8 mouse cellular contexts compared by ENCODE assay signal in genomic region chr5:66112059-66112458, GRCm38 (mm10).
A peak's percentile ranks its signal among the peaks of the same experiment; 100 is the strongest.
DNase-seq lines count a peak whose midpoint lies in the region; ATAC-seq and TF ChIP-seq lines count a peak whose summit lies in the region.

No protein-coding gene starts in this region.

- TF ChIP-seq CTCF in kidney, postnatal 0 days (IDR thresholded peaks at IDR 0.05; ENCODE audit: low read depth), result no peak

- H3K9ac ChIP-seq in liver, embryonic 11.5 days (ENCODE audit: low read depth, low read length), result no peak overlapping the region
- no peak overlapping the region for H3K9ac ChIP-seq in kidney, postnatal 0 days (ENCODE audit: low read depth, low read length)

- H3K79me2 ChIP-seq in macrophage (ENCODE audit: inconsistent target), result peaks cover 93% of the 10 kb centered on the region

- no peaks in the 10 kb centered on the region for H3K36me3 ChIP-seq in liver, embryonic 11.5 days (ENCODE audit: control insufficient read depth, insufficient read depth, low read length)
- no peaks in the 10 kb centered on the region for H3K36me3 ChIP-seq in kidney, postnatal 0 days (ENCODE audit: insufficient read depth, low read length)
- peaks cover 7% of the 10 kb centered on the region; the same call in 1 of the 2 replicates for H3K36me3 ChIP-seq in macrophage (ENCODE audit: inconsistent target)

- no peak overlapping the region for H3K4me3 ChIP-seq in liver, embryonic 11.5 days (ENCODE audit: low read depth, low read length)
- H3K4me3 ChIP-seq in kidney, postnatal 0 days (replicated peaks; ENCODE audit: low read depth, low read length), result no peak overlapping the region
- H3K4me3 ChIP-seq in macrophage (ENCODE audit: inconsistent target), result no peak overlapping the region

- H3K27me3 ChIP-seq in liver, embryonic 11.5 days (replicated peaks; ENCODE audit: control insufficient read depth, insufficient read depth, low read length), result no peaks in the 10 kb centered on the region
- H3K27me3 ChIP-seq in kidney, postnatal 0 days (ENCODE audit: insufficient read depth, low read length), result no peaks in the 10 kb centered on the region

- DNase-seq in liver, result peak; percentile 31
- DNase-seq in liver, embryonic 11.5 days (ENCODE audit: low spot score), result no peak
- peak; percentile 10 to 11 for DNase-seq in gastrocnemius, adult 8-10 months (ENCODE audit: low spot score in 2 of 2)
- DNase-seq in kidney, postnatal 0 days (ENCODE audit: low spot score), result peak; percentile 53
- no peak for DNase-seq in cerebellum, postnatal 10 days
- no peak for DNase-seq in cerebellum, postnatal 25 days
- no peak for DNase-seq in adrenal gland, adult 8-10 months

- 0 out of 2 replicates have a peak, but pooled peaks cover 2% of the 10 kb centered on the region for H3K4me1 ChIP-seq in liver, embryonic 11.5 days (replicated peaks; ENCODE audit: control insufficient read depth, insufficient read depth, low read length)
- H3K4me1 ChIP-seq in kidney, postnatal 0 days (replicated peaks; ENCODE audit: insufficient read depth, low read length), result no peaks in the 10 kb centered on the region

- 42% methylated on average over 8 of the region's 8 CpGs for WGBS in liver, embryonic 11.5 days
- 20% methylated on average over 8 of the region's 8 CpGs for WGBS in kidney, postnatal 0 days
- under 1% methylated on average over 8 of the region's 8 CpGs for WGBS in macrophage (ENCODE audit: missing documents)

- H3K9me3 ChIP-seq in liver, embryonic 11.5 days (ENCODE audit: control insufficient read depth, low read length), result no peaks in the 10 kb centered on the region
- no peaks in the 10 kb centered on the region for H3K9me3 ChIP-seq in kidney, postnatal 0 days (replicated peaks; ENCODE audit: low read length)

- ATAC-seq in liver, embryonic 11.5 days (replicated peaks; ENCODE audit: low FRiP score), result no peak
- ATAC-seq in kidney, postnatal 0 days (replicated peaks; ENCODE audit: low FRiP score, low read depth), result peak; percentile 67

- H3K4me2 ChIP-seq in liver, embryonic 11.5 days, result no peak overlapping the region
- no peak overlapping the region for H3K4me2 ChIP-seq in kidney, postnatal 0 days (ENCODE audit: low read length)

- H3K27ac ChIP-seq in liver, embryonic 11.5 days (ENCODE audit: low read depth, low read length), result no peak overlapping the region; the same call in 1 of the 2 replicates
- H3K27ac ChIP-seq in kidney, postnatal 0 days, result 0 out of 2 replicates have a peak overlapping the region, but pooled peaks have one; percentile 6
- H3K27ac ChIP-seq in macrophage, result peak overlapping the region; percentile 97

Comparison
In these comparisons a context has a peak if more than half of its experiments do, and no peak if none do; other contexts are left out.
1. DNase-seq: peak in liver (single experiment), gastrocnemius, adult 8-10 months (2 of 2) and kidney, postnatal 0 days (single experiment); none in liver, embryonic 11.5 days (single experiment), cerebellum, postnatal 10 days (0 of 2), cerebellum, postnatal 25 days (0 of 2) and adrenal gland, adult 8-10 months (single experiment).